Mouse (Mus musculus) 416B (cell line): ENCODE measurements around the gene Smagp.
"Not testable (repeated sequence)": the region's sequence is repeated elsewhere in the genome, so short reads cannot be mapped to it uniquely, and the experiment has no call there.

Experiments
- DNase-seq: peaks from one replicate; pipeline ENCODE4 v3.0.0; 2011; ENCODE audit warnings: low read depth

The Smagp gene

DNA sequence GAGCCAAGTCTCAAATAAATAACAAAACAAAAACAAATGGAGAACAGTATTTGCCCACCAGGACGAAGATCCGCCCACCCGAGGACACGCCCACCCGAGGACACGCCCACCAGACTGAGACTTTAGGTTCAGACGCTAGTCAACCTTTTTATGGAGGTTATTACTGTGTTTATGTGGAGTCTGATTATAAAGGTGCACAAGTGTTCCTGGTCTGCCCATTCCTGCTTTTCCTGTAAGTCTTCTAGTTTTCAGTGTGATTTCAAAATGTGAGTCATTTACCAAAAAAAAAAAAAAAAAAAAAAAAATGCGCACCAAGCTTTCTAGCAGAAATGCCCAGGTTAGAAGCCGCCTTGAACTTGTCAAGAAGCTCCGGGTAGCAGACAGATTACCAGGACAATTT is 9.5 kb downstream of the Smagp start:
- DNase-seq: peak; percentile 39

DNA sequence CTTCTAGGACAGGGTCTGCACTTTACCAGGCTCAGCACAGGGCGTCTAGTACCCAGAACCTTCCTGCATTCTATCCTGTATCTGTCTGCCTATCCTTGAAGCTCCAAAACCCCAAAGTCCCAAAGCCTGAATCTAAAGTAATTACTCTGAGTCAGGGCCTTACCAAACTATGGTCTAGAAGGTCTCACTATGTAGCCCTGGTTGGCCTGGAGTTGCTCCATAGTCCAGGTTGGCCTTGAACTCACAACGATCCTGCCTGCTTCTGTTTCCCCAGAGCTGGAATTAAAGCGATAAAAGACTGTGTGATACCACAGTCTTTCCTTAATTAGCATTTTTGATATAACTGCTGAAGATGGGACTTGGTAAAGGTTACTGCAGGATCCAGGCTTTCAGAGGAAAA is 12.3 kb downstream of the Smagp start:
- no peak for DNase-seq

GRCm38 (mm10) chr15:100623754-100624153 is 13.0 kb downstream of the Smagp start:
- DNase-seq: no peak

- peak; percentile 51 for DNase-seq
Observed at GRCm38 (mm10) chr15:100622164-100622563, 14.6 kb downstream of the Smagp start.

GRCm38 (mm10) chr15:100621671-100622070 is 15.1 kb downstream of the Smagp start:
- not testable (repeated sequence) for DNase-seq

DNA sequence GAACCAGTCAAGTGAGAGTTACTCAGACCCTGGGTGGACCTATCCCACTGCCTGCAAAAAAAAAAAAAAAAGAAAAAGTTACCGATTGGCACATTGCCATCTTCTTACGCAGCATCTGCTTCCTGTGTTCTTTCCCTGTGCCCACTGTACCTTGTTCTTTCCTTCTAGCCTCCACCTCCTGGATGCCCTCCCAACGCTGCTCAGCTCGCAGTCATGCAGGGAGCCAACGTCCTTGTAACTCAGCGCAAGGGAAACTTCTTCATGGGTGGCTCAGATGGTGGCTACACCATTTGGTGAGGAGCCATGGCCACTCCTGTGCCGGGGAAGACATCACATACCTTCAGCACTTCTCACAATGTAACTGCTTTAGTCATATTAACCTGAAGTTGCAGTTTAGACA is 17.5 kb downstream of the Smagp start:
- peak; percentile 45 for DNase-seq

DNA sequence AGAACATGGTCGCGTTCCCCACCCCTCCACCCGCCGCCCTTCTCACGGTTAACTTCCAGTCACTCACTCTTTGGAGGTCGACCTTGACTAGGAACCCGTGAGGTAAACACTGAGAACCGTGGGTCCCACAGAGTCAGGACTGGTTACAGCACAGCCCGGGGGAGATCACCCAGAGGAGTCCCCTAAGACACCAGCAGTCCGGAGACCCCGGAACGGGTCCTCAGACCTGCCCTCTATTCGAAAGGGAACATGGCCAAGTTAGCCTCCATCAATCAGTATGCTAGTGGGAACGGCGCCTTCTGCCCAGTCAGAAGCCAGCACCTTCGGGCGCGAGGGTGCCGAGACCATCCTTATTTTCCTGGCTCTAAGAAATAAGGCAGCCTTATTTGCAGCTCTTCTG is 20.5 kb downstream of the Smagp start:
- DNase-seq: no peak

DNA sequence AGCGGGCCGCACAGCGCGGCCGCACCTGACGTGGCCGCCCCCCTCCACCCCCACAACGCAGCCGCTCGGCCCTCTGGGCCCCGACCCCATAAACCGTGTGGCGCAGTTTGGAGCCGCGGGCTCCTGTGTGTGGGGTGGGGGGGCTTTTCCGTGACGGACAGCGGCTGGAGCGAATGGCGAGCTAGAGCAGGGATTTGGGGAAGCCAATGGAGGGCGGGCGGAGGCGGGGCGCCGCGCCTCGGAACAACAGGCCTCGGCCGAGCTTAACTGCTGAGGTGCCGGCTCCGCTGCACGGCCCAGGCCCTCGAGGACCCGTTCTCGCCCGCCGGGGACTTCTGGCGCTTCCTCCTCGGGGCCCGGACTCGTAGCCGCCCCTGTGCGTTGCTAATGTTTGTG is 20.9 kb downstream of the Smagp start:
- peak; percentile 92 for DNase-seq

GRCm38 (mm10) chr15:100614996-100615824 is 21.5 kb downstream of the Smagp start, which contains the start of gene Dazap2:
Gene Dazap2, plus strand, starts transcription at chr15:100615349.
- peak; percentile 99 for DNase-seq

- DNase-seq: peak; percentile 74
Observed at GRCm38 (mm10) chr15:100614218-100614995, 22.3 kb downstream of the Smagp start.

- peak; percentile 88 for DNase-seq
Observed at GRCm38 (mm10) chr15:100613584-100613983, 23.2 kb downstream of the Smagp start.

- peak; percentile 76 for DNase-seq
Observed at GRCm38 (mm10) chr15:100612432-100612831, 24.3 kb downstream of the Smagp start.

DNA sequence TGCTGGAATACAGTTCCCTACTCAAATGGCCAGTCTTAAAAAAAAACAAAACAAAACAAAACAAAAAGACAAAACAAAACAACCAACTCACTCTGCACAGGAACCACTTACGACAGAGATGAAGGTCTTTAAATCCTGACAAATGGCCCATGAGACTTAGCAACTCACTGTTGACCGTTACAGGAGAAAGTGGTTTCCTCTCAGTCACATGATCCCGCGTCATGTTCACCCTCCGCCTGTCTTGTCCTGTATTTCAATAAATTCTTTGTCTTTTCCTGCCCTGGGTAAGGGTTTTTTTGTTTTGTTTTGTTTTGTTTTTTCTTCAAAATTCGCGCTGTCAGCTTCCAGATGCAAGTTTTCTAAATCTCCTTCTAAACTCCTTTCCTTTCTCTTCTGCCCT is 24.8 kb downstream of the Smagp start:
- DNase-seq: peak; percentile 90

- DNase-seq: peak; percentile 53
Observed at GRCm38 (mm10) chr15:100606677-100607076, 30.1 kb downstream of the Smagp start.

DNA sequence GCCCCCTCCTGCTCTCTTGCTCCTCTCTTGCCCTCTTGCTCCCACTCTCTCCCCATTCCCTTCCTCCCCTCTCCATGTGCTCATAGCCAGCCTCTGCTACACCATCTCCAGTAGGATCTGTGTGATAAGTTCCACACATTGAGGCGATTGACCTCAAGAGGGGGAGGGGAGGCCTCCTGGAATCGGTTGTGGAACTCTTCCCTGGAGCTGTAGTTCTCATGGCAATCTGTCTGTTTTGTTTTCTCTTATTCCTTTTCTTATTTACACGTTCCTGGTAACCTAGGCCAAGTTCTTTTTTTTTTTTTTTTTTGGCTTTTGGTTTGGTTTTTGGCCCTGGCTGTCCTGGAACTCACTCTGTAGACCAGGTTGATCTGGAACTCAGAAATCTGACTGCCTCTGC is 35.1 kb downstream of the Smagp start:
- no peak for DNase-seq

- DNase-seq: no peak
Observed at GRCm38 (mm10) chr15:100600696-100601272, 36.0 kb downstream of the Smagp start.

DNA sequence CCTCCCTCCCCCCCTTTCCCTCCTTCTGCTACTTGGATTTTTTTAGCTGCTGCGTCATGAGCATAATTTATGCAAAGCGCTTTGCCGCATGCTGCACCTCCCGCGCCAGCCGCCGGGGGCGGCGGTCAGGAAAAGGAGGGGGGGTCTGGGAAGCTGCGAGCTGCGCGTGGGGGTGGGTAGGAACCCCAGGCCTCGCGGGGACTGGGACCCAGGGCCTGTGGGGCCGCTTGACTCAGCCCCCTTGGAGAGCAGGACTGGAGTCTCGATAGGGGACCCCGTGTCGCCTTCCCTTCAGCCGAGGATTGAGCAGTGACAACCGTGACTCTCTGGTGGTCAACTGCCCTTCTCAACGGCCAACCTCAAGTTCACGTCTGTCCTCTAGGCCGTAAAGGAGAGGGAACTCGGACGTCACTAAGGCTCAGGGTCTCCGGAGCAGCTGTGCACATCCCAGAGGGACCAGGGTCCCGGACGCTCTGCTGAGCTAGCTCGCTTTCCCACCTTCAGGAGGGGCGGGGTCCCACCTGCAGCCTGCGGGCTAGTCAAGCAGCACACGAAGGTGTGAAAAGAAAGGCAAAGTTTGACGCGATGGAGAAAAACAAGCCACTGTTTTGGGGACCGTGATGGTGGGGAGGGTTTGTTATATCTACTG is 36.6 kb downstream of the Smagp start:
- DNase-seq: no peak

- no peak for DNase-seq
Observed at GRCm38 (mm10) chr15:100599276-100600046, 37.3 kb downstream of the Smagp start, which contains the start of gene Pou6f1. Gene Pou6f1, minus strand, starts transcription at chr15:100599984.

- no peak for DNase-seq
Observed at GRCm38 (mm10) chr15:100598883-100599275, 37.9 kb downstream of the Smagp start.

DNA sequence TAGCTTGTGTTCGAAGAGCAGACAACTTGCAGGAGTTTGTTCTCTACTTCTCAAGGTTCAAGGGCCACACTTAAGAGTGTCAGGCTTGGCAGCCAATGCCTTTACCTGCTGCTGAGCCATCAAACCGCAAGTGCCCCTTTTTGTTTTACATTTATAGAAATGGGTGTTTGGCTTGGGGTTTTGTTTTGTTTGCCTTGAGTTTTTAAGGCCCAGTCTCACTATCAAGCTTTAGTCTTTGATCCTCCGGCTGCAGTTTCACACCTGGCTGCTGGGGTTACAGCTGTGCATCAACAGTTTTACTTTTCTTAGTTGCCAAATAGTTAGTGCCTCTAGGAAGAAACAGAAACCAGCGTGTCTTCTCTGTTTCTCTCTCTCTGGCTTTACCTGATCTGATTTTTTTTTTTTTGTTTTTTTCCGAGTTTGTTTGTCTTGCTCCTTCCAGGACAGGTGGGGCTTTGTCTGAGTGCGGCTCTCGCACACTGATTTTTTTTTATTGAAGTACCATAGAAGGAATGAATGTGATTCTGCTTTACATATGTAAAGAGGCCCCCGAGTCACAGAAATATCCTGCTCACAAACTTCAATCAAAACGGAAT is 38.4 kb downstream of the Smagp start:
- no peak for DNase-seq

DNA sequence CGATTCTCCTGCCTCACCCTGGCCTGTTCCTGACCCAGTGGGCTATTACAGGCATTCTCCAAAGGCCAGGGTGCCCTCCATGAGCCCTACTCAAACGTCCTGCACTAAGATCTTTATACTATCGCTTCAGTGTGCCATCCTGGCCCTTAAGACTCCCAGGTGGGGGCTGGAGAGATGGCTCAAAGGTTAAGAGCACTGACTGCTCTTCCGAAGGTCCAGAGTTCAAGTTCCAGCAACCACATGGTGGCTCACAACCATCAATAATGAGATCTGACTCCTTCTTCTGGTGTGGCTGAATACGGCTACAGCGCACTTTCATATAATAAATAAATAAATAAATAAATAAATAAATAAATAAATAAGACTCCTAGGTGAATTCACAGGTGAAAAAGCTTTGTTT is 43.9 kb downstream of the Smagp start:
- no peak for DNase-seq
